Mouse (Mus musculus): ENCODE results near the gene Plvap.

Gene Plvap

DNA sequence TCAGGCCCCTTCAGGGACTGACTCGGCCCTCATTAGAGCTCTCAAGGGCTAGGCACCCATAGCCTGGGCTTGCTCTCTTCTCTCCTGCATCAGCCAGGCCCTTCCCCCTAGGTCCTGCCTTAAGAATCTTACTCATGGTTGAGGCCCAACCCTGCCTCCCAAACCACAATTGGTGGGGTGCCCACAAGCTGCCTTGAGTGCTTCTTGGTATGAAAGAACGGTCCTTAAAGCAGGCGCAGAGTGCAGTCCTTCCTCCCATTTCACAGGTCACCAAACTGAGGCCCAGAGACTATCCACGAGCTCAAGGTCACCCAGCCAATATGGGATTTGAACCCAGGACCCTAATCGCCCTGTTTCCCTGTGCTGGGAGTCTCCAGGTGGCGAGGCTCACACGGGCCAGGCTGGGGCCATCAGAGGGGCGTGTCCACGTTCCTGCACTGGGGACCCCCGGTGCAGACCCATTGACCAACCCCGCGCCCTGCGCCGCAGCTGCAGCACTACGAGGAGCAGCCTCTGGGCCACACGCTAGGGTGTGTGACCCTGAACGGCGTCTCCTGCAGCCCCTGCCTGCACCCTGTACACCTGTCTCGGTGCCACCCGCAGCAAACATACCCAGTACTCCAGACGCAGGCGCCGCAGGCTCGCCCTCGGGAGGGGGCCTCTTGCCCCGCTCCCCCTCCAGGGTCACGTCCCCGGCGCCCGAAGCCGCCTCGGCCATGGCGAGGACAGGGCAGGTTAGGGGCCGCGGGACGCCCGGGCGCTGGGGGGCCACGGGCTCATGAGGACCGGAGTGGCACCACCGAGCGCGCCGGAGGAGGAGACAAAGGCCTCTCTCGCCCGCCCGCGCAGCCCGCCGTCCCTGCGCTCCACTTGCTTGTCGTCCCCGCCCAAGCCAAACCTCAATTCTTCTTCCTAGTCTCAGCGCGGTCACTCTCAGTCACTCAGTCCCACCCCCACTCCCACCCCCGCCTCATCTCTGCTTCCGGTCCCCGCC is 26.1 kb downstream of the Plvap start, which contains the start of gene Ano8:
Ano8 (minus strand) TSS at position 822 of the 994 bp plus-strand sequence.
- POLR2A ChIA-PET, result interaction anchor here in 2 of 4 experiments (0.6 to 3.8 kb wide), 21 partner anchors 10 to 145 kb away, joined by 3 to 18 read pairs (median 5); partner anchors contain the start of genes Abhd8 (in 2 of the 2), Mrpl34 (in 2 of the 2), Colgalt1 (in 1 of the 2) and Dda1 (in 1 of the 2)
- CTCF ChIA-PET, result interaction anchor here in 3 of 4 experiments (0.5 to 2.2 kb wide), 6 partner anchors 14 to 89 kb away, joined by 3 to 11 read pairs (median 4); no protein-coding TSS in a partner anchor

DNA sequence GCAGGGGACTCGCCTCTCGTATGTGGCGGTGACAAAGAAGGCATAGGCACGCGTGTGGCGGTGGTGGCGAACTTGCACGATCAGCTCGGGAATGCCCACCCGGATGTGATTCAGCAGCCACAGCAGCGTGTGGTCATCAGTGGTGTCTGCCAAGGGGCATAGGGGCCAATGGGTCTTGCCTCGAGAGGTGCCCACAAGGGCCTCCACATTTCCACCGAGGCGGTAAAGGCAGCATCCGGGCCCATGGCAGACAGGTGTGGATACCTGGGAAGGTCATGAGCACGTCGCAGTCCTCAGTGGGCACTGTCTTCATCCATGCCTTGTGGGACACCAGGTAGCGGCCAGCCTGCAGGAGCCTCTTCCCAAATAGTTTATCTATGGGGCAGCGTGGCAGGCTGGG is 26.8 kb downstream of the Plvap start:
- POLR2A ChIA-PET, result interaction anchor here in 2 of 4 experiments (0.6 to 2.4 kb wide), 28 partner anchors 10 to 213 kb away, joined by 3 to 18 read pairs (median 4); partner anchors contain the start of genes Mrpl34 (in 2 of the 2), Abhd8 (in 1 of the 2), Colgalt1 (in 1 of the 2) and Myo9b (in 1 of the 2)
- CTCF ChIA-PET, result interaction anchor here in 2 of 4 experiments (0.6 to 2.2 kb wide), 7 partner anchors 21 to 100 kb away, joined by 3 to 16 read pairs (median 3); partner anchors contain the start of genes Abhd8 (in 1 of the 2) and Mrpl34 (in 1 of the 2)

DNA sequence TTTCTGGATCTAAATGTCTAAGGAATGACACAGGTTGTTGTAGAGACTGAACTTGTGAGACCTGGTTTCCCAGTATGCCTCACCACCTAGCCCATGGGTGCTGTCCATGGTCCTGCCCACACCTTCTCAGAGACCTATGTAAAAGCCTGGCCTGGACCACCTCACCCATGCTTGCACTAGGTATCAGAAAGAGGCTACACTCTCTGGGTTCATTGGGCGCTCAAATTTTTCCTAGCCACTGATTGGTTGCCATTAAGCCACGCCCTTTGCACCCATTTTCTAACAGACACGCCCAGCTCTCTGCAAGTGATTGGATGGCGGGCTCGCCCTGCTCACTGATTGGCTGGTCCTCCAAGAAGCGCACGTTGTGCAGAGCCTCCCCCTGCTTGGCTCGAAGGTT is 27.6 kb downstream of the Plvap start:
- POLR2A ChIA-PET, result interaction anchor here in 3 of 4 experiments (0.5 to 2.4 kb wide), 29 partner anchors 10 to 850 kb away, joined by 3 to 18 read pairs (median 4); partner anchors contain the start of genes Mrpl34 (in 2 of the 3), Abhd8 (in 1 of the 3), Ankle1 (in 1 of the 3) and Colgalt1 (in 1 of the 3)
- CTCF ChIA-PET, result interaction anchor here in 3 of 4 experiments (0.5 to 2.2 kb wide), 11 partner anchors 14 to 640 kb away, joined by 3 to 16 read pairs (median 5); partner anchors contain the start of genes Abhd8 (in 1 of the 3) and Mrpl34 (in 1 of the 3)

DNA sequence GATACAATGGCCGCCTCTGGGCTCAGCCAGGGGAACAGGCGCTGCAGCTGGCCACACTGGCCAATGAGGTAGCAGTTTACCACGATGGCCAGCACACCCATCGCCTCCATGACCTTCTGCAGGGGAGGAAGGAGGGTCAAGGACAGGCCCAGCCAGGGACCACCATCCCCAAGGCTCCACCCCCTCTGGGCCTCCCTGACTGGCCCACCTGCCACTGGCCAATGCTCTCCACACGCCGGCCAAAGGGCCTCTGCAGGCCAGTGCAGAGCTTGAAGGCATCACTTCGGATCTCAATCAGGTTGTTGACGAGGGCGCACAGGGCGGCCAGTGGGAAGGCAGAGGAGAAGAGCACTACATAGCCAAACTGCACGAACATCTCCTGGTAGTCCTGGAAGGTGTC is 32.6 kb downstream of the Plvap start:
- CTCF ChIA-PET, result interaction anchor here (0.6 to 2.3 kb wide), 6 partner anchors 10 to 94 kb away, joined by 3 to 14 read pairs (median 6); partner anchors contain the start of genes Dda1 (in 1 of the 4), Mrpl34 (in 1 of the 4) and Slc27a1 (in 1 of the 4)

DNA sequence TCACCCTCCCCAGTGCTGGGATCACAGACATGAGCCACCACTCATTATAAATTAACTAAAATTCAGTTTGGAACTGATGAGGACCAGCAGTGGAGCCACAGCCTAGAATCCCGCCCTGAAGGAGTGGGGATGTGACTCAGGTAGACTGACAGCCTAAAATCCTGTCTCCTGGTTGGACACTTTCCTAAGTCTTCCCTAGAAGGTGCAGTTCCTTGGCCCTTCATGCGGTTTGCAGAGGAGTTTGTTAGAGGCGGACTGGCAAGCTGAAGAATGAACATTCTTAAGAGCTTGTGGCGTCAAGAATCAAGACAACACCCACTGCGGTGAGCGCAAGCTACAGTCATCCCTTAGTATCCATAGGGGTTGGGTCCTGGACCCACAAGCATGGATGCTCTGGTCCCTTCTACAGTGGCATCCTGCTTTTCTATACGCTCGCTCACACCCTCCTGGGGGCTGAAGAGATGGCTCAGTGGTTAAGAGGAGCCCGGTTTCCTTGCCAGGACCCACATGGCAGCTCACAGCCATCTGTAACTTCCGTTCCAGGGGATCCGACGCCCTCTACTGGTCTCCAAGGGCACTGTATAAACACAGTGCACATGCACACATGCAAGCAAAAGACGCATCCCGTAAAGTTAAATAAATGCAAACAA is 34.2 kb downstream of the Plvap start:
- POLR2A ChIA-PET, result interaction anchor here (0.7 to 3.6 kb wide), 16 partner anchors 8 to 708 kb away, joined by 3 to 34 read pairs (median 4); partner anchors contain the start of genes Mrpl34 (in 3 of the 4), Arrdc2 (in 1 of the 4) and Dda1 (in 1 of the 4)
- CTCF ChIA-PET, result interaction anchor here (0.5 to 2.3 kb wide), 29 partner anchors 8 to 1037 kb away, joined by 3 to 21 read pairs (median 4); partner anchors contain the start of genes Mrpl34 (in 2 of the 4), Abhd8 (in 1 of the 4), Ccdc194 (in 1 of the 4) and Dda1 (in 1 of the 4)

More for the DNA sequence above, 32.6 kb downstream of the Plvap start:
- POLR2A ChIA-PET, result interaction anchor here in 2 of 4 experiments (1.0 to 3.6 kb wide), 5 partner anchors 14 to 52 kb away, joined by 3 to 34 read pairs (median 4); partner anchors contain the start of gene Mrpl34 (in 1 of the 2)

DNA sequence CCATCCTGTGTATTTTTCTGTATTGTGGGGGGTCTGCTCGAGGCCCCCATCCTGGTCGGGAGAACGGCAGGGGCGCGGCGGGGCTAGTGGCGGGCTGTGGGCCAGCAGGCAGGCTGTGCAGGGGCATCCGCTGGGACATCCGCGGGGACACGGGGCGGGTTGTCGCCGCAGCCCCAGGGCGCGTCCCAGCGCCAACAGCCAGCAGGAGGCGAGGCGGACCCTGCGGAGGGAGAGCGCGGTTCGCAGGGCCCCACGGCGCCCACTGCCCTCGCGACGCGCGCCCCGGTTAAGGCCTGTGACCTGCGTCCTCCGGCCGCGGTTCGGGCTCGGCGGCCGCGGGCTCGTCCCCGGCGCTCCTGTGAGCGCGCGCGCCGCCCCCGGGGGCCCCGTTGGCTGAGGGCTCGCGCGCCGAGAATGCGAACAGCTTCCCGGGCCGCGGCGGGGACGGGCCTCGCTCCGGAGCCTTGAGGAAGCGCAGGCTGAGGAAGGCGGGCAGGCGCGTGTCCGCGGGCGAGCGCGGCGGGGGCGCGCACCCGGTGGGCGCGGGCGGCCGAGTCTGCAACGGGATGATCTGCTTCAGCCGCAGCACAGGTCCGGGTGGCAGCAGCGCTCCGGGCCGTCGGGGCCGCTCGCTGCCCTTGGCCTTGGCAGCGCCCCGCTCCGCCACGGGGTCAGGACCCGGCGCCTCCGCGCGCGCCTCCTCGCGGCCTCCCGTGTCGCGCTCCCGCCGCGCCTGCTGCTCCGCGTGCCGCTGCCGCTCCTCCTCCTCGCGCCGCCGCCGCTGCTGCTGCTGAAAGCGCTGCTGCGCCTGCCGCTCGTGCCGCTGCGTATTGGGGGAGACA is 35.2 kb downstream of the Plvap start:
- ChIA-PET CTCF (interaction anchor here in 2 of 4 experiments (0.6 to 2.1 kb wide), 7 partner anchors 12 to 185 kb away, joined by 3 to 17 read pairs (median 3); partner anchors contain the start of gene Mrpl34 (in 1 of the 2)), POLR2A (interaction anchor here in 3 of 4 experiments (0.5 to 3.6 kb wide), 8 partner anchors 22 to 637 kb away, joined by 3 to 34 read pairs (median 3); partner anchors contain the start of gene Arrdc2 (in 1 of the 3))

DNA sequence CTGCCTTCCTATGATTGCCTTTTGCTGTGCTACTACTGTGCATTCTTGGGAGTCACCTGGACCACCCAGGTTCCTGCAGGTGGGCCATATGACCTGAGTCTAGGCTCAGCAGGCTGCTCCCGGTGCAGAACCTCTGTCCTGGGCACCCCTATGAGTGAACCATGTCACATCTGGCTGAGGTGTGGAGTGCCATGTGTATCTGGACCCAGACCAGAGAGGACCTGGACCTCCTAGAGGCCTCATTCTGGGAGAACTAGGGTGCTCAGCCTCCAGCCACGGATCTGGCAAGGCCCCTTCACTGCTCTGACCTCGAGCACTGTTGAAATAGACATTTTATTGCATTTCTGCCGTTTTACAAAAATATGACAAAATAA is 35.9 kb downstream of the Plvap start:
- ChIA-PET POLR2A (interaction anchor here in 3 of 4 experiments (0.5 to 3.6 kb wide), 7 partner anchors 11 to 636 kb away, joined by 3 to 34 read pairs (median 3); partner anchors contain the start of genes Arrdc2 (in 1 of the 3) and Mrpl34 (in 1 of the 3)), CTCF (interaction anchor here in 1 of 4 experiments (0.8 to 2.1 kb wide), 5 partner anchors 11 to 43 kb away, joined by 3 to 17 read pairs (median 3); partner anchors contain the start of gene Mrpl34)

DNA sequence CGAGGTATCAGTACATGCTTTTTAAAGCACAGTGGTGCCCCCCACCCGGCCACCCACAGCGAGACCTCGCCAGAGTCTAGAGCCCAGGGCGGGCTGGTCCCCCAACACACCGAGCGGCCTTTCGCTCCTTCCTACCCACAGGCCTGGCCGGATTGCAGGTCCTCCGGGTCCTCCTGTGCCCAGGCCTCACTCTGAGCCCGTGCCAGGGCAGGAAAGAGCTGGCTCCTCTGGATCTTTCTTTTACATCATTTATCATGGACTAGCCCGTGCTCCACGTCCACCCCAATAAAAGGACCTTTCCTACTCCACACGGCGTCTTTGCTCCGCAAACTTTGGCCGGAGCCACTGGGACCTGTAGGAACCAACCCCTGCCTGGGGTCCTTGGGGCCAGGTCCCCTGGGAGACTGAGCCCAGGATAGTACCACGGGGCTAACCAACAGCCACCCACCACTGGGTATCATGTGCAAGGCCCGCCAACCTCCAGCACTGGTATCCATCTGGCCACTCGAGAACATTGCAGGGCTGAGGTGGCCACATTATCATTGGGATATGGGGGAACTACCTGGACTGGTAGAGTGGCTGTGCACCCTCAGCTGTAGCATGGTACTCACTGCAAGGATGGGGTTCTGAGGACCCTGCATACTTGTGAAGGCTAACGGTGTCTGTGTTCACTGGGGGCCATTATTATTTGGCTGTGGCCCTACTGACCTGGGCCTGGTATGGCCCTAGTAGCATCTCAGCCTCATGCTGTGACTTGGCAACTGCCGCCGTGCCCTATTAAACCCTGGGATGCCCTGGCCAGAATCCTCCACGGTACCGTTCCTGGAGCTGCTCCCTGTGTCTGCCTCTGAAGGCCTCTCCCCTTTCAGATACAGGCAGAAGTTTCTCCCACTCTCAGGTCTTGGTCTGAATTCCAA is 36.5 kb downstream of the Plvap start:
- CTCF ChIA-PET, result interaction anchor here in 1 of 4 experiments (1.0 to 2.1 kb wide), 4 partner anchors 10 to 90 kb away, joined by 3 to 17 read pairs (median 6); partner anchors contain the start of gene Mrpl34
- POLR2A ChIA-PET, result interaction anchor here in 3 of 4 experiments (0.8 to 1.6 kb wide), 5 partner anchors 10 to 129 kb away, joined by 3 to 4 read pairs (median 3); partner anchors contain the start of gene Mrpl34 (in 1 of the 3)

DNA sequence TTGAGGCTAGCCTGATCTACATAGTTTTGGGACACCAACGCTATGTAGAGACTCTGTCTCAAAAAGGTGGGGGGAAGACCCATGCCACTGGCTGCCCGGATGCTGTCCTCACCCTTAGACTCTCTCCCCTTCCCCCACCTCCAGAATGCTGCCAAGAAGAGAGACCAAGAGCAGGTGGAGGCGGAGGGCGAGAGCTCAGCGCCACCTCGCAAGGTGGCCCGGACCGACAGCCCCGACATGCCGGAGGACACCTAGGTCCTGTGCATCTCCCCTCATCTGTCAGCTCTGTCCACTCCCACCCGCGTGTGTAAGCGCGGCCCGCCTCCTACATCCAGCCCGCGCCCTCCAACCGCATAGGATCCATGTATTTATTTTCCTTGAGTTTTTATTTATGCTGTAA is 37.2 kb downstream of the Plvap start:
- ChIA-PET CTCF (interaction anchor here in 1 of 4 experiments (0.6 to 1.3 kb wide), 3 partner anchors 10 to 89 kb away, joined by 3 read pairs; partner anchors contain the start of gene Mrpl34), POLR2A (interaction anchor here in 3 of 4 experiments (0.8 to 1.5 kb wide), 6 partner anchors 10 to 70 kb away, joined by 3 to 4 read pairs (median 3); partner anchors contain the start of gene Mrpl34 (in 1 of the 3))

DNA sequence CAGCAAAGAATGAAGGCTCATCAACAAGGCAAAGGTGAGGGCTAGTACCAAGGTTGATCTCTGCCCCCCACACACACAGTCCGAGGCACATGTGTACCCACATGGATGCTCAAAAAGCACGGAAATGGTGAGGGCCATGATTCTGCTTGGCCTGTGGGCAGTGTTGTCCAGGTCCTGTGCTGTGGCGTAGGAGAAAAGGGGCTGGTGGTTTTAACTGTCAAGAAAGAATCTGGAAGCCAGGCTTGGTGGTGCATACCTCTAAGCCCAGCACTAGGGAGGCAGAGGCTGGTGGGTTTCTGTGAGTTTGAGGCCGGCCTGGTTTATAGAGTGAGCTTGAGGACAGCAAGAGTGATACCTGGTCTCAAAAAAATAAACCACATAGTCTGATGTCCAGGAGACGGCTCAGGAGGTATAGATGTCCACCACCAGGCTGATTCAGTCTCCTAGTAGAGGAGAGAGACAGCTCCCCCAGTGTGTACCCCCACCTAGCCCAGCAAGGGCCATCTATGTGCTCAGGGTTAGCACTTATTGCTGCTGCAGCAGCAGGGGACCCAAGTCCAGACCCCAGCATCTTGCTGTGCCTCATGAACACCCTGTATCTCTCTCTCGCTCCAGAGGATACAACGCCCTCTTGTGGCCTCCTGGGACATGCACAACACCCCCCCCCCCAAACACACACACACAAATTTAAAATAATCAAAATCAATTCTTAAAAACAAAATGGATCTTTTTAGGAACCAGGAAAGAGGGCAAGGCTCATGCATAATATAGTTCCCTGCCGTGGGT is 38.8 kb downstream of the Plvap start:
- POLR2A ChIA-PET, result interaction anchor here in 2 of 4 experiments (1.3 to 1.4 kb wide), 2 partner anchors 11 to 35 kb away, joined by 3 to 4 read pairs; no protein-coding TSS in a partner anchor
- CTCF ChIA-PET, result interaction anchor here in 1 of 4 experiments (1.0 kb wide), 1 partner anchor 12 kb away, joined by 3 read pairs; no protein-coding TSS in a partner anchor

DNA sequence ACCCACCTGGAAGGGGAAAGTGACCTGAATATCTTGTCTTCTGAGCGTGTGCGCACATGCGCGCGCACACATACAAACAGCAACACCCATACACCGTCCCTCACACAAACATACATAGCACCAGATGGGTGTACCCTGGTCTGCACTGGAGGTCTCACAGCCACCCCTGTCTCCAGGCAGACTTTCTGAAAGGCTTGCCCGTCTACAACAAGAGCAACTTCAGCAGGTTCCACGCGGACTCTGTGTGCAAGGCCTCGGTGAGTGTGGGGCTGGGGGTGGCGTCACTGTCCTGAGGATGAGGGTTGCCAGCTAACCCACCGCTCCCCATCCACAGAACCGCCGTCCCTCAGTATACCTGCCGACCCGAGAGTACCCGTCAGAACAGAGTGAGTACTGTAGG is 39.7 kb downstream of the Plvap start:
- POLR2A ChIA-PET, result interaction anchor here in 2 of 4 experiments (1.1 to 1.4 kb wide), 2 partner anchors 11 to 12 kb away, joined by 3 to 7 read pairs; no protein-coding TSS in a partner anchor

DNA sequence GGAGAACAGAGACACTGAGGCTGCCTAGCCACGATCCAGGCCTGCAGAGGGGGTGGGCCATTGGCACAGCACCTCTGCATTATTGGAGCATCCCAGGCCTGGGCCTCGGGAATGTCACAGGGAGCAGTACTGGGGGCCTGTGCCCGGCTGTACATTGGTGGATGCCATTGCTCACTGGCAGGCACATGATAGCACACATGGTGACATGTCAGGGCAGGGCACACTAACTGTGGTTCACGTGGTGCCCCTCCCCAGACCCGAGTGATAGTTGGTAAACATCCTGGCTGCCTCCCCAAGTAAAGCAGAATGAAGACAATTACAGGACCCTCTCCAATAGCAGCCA is 40.7 kb downstream of the Plvap start:
- ChIA-PET CTCF (no interaction called here), POLR2A (interaction anchor here in 1 of 4 experiments (0.6 to 1.9 kb wide), 2 partner anchors 9 to 33 kb away, joined by 4 to 6 read pairs; no protein-coding TSS in a partner anchor)

More for the DNA sequence above, 39.7 kb downstream of the Plvap start:
- CTCF ChIA-PET, result no interaction called here

DNA sequence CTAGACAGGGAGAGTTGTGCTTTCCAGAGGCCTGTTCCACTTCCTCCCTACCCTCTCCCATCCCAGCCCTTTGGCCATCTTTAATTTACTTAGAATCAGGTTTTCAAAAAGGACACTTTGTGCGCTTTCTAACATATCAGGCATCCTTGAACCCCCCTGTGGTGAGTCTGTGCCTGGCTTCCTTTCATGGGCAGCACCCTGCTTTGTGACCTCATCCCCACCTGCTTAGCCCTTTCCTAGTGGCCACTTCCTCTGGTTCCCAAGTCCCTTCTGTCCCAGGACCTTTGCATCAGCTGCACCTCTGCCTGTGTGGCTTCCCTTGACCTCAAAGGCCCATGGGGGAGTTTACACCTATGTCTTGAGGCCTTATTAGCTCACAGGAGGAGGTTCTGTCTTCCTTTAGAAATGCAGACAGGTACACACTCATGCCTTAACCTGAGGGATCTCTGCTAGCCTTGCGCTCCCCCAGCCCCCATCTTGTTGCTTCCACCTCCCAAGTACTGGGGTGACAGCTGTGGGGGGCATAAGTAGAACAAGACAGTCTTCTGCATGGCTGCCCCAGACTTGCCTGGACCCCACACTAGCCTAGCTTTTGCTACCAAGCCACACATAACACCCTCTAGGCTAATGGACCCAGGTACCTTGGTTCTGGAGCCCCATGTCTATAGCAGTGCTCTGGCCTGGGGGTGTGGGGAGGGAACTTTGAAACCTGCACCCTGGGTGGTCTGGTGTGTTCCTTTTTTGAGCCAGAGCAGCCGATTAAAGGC is 41.2 kb downstream of the Plvap start:
- CTCF ChIA-PET, result interaction anchor here in 1 of 4 experiments (0.9 kb wide), 1 partner anchor 49 kb away, joined by 3 read pairs; no protein-coding TSS in a partner anchor
- POLR2A ChIA-PET, result interaction anchor here in 2 of 4 experiments (0.6 to 2.8 kb wide), 5 partner anchors 9 to 573 kb away, joined by 3 to 18 read pairs (median 4); partner anchors contain the start of gene Rpl18a (in 1 of the 2)
